Mouse (Mus musculus): ENCODE data around the gene Tuba1b.

- TF ChIP-seq CTCF (IDR thresholded peaks at IDR 0.05; ENCODE audit: low read depth), result no peak
- no peak for TF ChIP-seq EP300 (IDR thresholded peaks at IDR 0.05; ENCODE audit: low read depth)
Observed at GRCm38 (mm10) chr15:98958901-98959420, 24.6 kb upstream of the Tuba1b start.
